Mouse (Mus musculus) heart, adult 9 months (tissue): Measurements from ENCODE around the gene Ing5.
"Not testable (repeated sequence)": the region's sequence is repeated elsewhere in the genome, so short reads cannot be mapped to it uniquely, and the experiment has no call there.

ENCODE experiments used
- DNase-seq, 2 experiments: peaks; one replicate each; pipeline ENCODE4 v3.0.0; 2022; ENCODE audit warnings: low spot score in 2 of 2

The Ing5 gene

GRCm38 (mm10) chr1:93803556-93804507 lies at the start of gene Ing5:
TSS of gene Ing5 (plus strand) at chr1:93803965.
- peak; percentile 95 to 99 for DNase-seq

- peak; percentile 92 to 93 for DNase-seq
Measured at GRCm38 (mm10) chr1:93754573-93755290, 49.0 kb upstream of the Ing5 start, which contains the start of gene Thap4. TSS of gene Thap4 (minus strand) at chr1:93754864.

GRCm38 (mm10) chr1:93755291-93755610 lies 48.5 kb upstream of the Ing5 start:
- DNase-seq, result no peak

- no peak for DNase-seq
Measured at GRCm38 (mm10) chr1:93755618-93756017, 48.1 kb upstream of the Ing5 start.

- no peak for DNase-seq
Measured at GRCm38 (mm10) chr1:93756154-93756553, 47.6 kb upstream of the Ing5 start.

- no peak for DNase-seq
Measured at GRCm38 (mm10) chr1:93760076-93760475, 43.7 kb upstream of the Ing5 start.

- DNase-seq, result not testable (repeated sequence)
Measured at GRCm38 (mm10) chr1:93763531-93763930, 40.2 kb upstream of the Ing5 start.

- DNase-seq, result no peak
Measured at GRCm38 (mm10) chr1:93764871-93765591, 38.7 kb upstream of the Ing5 start.

- no peak for DNase-seq
Measured at GRCm38 (mm10) chr1:93767600-93767999, 36.2 kb upstream of the Ing5 start.

- DNase-seq, result no peak
Measured at GRCm38 (mm10) chr1:93769901-93770300, 33.9 kb upstream of the Ing5 start.

GRCm38 (mm10) chr1:93776686-93777085 lies 27.1 kb upstream of the Ing5 start:
- DNase-seq, result no peak

- DNase-seq, result no peak
Measured at GRCm38 (mm10) chr1:93786912-93787311, 16.9 kb upstream of the Ing5 start.

GRCm38 (mm10) chr1:93794526-93794925 lies 9.2 kb upstream of the Ing5 start:
- DNase-seq, result no peak

GRCm38 (mm10) chr1:93795886-93796285 lies 7.9 kb upstream of the Ing5 start:
- no peak for DNase-seq

- DNase-seq, result no peak
Measured at GRCm38 (mm10) chr1:93800670-93801503, 2.9 kb upstream of the Ing5 start.

GRCm38 (mm10) chr1:93801741-93802238 lies 2.0 kb upstream of the Ing5 start, which contains the start of gene Dtymk:
TSS of gene Dtymk (minus strand) at chr1:93801934.
- peak; percentile 93 to 95 for DNase-seq

- DNase-seq, result no peak
Measured at GRCm38 (mm10) chr1:93802771-93803170, 994 bp upstream of the Ing5 start.

GRCm38 (mm10) chr1:93804818-93805217 lies 1.1 kb downstream of the Ing5 start:
- DNase-seq, result no peak

- DNase-seq, result no peak
Measured at GRCm38 (mm10) chr1:93805221-93805951, 1.6 kb downstream of the Ing5 start.

- no peak for DNase-seq
Measured at GRCm38 (mm10) chr1:93808871-93809270, 5.1 kb downstream of the Ing5 start.
